Mouse (Mus musculus) retina, postnatal 1 day (tissue): Measurements from ENCODE around the gene Hadhb.

Experiments
- DNase-seq: peaks from one replicate; pipeline ENCODE4 v3.0.0-alpha.2; 2012

The Hadhb gene

DNA sequence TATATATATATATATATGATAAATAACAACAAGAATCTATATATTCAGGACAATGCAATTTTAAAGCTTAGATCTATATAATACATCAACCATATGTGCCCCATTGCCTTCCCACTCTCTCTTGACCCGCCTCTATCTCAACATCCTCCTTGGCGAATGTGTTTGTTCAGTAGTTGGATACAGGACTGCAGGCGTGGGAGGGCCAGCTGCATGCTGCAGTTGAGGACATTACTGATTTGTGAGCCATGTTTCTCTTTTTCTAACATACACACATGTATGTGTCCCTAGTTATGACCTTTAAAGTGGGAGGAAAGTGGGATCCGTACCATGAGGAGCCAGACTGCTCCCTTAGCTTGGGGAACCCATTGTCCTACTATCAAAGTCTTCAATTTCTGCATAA, 23.8 kb upstream of the Hadhb start:
- no peak for DNase-seq

DNA sequence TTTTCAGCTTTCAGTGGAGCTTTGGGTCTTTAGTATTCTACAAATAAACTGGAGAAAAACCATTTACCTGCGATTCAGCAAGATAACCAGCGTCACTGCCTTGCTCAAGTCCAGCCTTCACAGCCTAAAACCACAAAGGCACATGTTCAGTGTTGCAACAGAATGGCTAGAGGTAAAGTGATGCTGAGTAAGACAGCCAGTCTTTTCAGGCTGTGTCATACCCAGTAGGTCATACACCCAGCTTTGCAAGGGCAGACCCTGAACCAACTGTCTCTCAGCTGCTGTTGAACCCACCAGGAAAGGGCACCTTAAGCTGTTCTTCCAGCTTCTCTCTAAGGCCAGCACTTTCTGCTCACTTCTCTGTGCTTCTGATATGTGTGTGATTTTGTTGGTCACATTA, 22.9 kb upstream of the Hadhb start:
- DNase-seq: no peak

DNA sequence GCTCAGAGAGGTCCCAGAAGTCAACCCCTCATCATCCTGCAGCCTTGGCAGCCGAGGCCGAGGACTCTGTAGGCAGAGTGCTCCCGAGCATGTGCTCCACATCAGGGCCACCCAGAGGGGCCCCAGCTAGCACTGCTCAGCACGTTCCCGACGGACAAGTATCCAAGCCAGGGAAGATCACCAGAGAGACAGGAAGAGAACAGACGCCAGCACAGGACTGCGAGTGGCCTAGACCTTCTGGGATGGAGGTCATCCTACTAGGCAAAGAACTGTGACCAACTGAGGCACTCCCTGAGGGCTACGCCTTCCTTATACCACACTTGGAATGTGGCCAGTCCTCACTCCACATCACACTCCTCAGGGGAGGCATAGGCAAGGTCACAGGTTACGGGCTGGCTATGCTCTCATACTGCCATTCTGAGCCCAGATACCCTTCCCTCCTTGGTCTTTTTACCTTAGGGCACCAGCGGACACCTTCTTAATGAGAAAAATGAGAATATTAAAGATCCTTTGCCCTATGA, 19.3 kb upstream of the Hadhb start:
- DNase-seq: no peak

DNA sequence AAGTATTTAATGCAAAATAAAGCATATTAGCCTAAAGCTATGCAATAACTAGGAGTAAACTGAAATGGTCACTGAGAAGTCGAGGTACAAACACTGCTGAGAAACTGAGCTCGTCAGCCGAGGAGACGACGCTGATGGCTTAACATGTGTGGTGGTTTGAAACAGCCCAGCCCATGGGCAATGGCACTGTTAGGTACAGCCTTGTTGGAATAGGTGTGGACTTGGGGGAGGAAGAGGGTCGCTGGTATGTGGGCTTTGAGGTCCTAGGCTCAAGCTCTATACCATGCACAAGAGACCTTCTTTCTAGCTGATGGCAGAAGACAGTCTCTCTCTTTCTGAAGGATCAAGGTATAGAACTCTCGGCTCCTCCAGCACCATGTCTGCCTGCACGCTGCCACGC, 17.8 kb upstream of the Hadhb start:
- DNase-seq: no peak

DNA sequence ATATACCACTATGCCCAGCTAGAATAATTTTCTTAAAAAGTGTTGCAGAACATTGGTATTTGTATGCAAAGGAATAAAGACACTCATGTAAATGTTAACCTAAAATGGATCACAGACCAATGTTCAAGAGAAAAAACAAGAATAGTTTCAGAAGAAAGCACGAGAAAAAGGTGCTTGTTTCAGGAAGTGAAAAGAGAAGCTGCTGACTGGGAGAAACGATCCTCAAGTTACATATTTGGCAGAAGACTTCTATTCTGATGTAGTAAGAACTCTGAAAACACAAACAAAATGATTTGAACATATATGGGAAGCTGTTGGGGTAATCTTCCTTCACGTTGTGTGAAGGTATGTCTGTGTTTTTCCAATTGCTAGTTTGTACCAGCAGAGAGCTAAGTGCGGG, 16.9 kb upstream of the Hadhb start:
- no peak for DNase-seq

DNA sequence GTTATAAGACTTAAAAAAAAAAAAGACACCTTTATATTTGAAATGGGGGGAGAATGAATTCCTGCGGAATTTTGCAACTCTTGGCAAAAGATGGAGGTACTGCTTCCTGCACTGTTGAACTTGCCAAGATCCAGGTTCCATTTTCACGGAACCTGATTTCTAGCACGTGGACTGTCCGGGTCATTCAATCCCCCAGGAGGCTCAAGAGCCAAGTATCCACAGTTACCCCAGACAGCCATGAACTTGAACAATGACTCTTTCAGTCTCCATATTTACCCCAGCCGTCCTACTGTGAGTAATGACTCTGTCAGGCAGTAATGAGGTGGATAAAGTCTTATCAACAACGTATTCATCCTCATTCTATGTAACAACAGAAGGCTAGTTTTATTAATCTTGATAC, 8.5 kb upstream of the Hadhb start:
- DNase-seq: no peak

DNA sequence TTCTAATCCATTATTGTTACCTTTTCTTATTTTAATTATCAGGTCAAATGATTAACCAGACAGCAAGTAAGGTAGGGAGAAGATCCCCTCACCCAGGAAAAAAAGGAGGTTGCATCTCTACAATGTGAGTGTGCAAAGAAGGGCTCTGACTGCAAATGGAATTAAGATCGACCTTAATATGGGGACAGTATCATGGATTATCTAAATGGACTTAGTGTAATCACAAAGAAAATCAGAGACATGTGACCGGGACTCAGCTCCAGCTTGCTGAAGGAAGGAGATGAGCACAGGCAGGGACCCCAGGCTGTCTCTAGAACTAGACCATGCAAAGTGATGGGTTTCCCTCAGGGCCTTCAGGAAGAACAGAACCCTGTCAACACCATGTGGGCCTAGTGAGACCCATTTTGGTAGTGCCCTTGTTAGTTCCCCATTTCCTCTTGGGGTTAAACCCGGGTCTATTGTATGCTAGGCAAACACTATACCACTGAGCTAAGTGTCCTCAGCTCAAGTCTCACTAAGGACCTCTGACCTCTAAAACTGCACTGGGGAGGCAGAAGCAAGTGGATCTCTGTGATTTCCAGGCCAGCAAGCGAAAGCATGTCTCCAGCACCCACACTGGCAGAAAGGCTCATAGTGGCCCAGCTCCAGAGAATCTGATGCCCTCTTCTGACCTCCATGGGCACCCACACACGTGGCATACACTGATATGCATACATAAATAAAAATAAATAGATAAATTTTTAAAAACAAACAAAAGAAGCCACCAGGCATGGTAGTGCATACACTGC, 6.7 kb upstream of the Hadhb start:
- peak; percentile 70 for DNase-seq

DNA sequence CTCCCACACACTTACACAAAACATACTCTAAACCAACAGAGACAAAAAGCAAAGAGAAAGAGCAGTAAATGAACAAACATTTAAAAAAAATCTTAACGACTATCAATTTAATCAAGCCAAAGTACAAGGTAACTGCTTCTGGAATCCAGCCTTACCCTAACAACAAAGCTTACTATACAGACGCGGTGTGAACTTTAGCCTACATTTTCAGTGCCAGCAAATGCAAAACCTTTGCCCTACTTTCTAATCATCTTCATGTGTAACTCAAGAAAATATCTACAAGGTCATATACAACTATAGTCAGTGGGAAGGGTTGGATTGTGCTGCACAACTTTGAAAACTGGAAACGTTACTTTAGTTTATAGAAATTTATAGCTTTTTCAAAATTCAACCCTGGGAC, 3.0 kb upstream of the Hadhb start:
- no peak for DNase-seq

DNA sequence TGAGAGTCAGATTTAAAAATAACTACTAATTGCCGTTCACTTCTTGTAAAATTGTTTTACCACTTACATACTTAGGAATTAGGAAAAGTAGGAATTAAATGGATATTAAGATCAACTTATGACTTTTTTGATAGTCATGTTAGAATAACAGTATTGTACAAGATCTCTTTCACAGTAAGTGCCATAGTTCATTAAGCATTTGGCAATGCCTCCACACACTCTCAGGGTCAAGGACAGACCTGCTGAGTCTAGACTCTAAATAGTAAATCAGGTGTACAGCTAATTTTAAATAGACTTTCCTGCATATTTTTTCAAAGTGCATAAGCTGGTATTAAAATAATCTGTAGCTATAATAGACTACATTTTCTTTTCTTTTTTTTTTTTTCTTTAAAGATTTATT, 2.6 kb upstream of the Hadhb start:
- DNase-seq: no peak

DNA sequence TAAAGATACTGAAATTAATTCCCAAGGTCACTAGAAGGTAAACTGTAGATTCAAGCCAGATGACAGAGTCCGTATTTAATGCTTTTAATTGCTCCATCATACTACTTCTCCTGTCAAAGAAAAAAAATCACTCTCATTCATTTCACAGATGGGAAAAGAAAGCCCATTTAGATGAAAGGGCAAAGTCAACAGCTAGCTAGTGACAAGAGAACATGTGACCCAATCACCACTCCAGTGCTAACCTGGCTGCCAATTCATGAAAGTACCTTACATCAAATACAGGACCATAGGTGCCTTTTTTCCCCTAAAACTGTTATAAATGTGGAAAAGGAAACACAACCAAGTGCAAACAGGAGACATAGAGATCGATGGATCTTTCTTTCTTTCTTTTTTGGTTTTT, 1.8 kb upstream of the Hadhb start:
- no peak for DNase-seq

DNA sequence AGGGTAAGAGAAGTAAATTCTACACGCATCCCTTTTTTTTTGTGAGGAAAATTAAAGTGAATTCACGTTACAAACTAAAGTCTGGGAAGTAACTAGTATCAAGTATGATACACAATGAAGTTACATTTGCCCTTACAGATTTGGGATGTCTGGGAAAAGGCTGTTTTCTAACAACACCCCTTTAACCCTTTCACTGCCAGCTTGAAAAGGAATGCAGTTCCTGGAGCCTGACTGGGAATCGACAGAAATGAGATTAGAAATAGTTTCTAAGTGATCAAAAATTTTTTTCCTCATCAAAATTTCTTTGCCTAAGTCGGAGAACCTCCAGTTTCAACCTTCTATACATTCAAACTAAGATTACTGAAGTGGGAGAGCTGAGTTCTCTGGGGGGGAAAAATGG, 1.0 kb upstream of the Hadhb start:
- DNase-seq: peak; percentile 35

DNA sequence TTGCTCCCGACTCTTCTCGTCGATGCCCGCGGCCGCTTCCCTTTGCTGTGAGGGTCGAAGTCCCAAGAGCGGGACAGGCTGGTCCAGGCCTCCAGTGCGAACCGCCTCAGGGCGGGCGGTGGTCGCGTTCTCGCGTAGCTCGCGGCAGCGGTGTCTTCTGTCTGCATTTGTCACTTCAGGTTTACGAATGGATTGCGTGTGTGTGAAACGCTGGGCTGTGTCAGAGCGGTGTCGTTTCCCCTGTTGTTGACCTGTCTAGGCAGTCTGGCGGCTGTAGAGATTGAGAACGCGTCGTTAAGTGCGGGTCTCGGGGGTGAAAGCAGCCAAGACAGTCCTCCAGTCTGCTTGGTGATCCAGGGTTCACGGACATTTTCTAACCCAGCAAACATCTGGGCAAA, 346 bp downstream of the Hadhb start:
- DNase-seq: no peak

DNA sequence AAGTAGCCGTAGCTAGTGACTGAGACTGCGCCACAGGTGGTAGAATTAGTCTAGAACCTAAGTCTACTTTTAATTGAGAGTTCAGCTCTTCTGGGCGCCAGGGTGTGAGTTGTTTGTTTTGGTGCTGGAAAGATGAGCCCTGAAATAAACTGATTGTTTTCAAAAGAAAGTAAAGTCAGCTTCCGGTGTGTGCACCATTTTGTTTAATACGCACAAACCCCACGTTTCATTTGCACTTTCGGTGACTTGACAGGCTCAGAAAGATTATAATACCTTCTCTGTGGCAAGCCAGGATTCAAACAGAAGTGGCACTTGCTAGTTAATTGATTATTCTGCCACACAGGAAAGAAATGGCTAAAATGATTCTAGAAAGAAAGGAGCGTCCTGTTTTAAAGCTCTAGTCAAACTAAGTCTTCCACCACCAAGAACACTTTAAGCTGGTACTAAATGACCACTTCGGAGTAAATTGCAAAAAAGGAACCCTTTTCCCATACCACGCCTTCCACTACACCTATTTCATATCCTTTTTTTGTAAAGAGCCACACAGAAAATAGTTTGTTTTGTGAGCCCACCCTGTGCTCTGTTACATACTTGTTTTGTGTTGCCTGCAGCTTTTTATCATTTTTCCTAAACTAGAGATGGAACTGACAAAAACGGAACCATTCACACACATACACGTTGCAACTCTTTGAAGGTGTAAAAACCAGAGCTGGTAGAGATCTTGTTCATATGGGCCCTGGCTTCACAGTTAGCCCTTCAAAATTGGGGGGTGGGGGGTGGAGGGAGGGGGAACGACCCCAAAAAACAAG, 977 bp downstream of the Hadhb start:
- no peak for DNase-seq

DNA sequence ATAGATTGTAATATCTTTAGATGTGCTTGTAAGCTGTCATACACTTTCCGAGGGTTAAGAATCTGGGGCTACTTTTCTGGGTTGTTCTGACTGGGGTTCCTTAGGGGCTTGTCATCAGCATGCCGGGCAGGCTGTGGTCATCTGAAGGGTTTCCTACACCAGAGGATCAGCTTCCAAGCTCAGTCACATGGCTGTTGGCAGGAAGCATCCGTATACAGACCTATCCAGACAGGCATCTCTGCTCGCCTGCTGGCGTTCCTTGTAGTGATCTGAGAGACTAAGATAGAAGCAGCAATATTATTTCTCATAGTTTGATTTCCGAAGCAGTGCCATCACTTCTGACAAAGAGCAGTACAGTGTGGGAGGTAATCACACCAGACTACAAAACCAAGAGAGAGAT, 4.6 kb downstream of the Hadhb start:
- no peak for DNase-seq

DNA sequence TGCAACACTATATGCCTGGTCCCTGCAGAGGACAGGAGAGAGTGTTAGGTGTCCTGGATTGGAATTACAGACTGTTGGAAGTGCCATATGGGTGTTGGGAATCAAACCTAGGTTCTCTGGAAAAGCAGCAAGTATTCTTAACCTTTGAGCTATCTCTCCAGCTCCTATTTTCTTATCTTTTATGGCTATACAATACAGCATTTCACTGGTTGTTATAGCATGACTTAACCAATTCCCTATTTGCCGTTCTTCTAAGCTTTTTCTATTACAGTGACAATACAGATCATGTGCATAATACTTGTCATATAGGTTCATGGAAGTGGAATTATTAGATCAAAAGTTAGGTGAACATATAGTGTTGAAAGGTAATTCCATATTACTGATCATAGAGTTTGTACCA, 6.8 kb downstream of the Hadhb start:
- no peak for DNase-seq

DNA sequence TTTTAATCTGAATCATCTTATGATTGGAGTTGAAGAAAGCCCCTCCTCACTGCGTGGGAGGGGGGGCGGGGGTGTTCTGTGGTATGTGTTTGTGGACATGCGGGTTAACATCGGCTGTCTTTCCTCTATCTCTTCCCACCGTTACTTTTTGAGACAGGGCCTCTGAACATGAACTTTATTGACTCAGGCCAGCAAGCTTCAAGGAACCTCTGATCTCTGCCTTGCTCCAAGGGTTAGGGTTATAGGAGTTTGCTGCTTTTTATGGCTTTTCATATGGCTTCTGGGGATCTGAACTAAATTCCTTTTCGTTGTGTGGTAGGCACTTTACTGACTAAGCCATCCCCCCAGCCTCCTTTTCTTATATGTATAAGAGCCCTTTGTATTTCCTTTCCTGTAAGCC, 7.3 kb downstream of the Hadhb start:
- no peak for DNase-seq

DNA sequence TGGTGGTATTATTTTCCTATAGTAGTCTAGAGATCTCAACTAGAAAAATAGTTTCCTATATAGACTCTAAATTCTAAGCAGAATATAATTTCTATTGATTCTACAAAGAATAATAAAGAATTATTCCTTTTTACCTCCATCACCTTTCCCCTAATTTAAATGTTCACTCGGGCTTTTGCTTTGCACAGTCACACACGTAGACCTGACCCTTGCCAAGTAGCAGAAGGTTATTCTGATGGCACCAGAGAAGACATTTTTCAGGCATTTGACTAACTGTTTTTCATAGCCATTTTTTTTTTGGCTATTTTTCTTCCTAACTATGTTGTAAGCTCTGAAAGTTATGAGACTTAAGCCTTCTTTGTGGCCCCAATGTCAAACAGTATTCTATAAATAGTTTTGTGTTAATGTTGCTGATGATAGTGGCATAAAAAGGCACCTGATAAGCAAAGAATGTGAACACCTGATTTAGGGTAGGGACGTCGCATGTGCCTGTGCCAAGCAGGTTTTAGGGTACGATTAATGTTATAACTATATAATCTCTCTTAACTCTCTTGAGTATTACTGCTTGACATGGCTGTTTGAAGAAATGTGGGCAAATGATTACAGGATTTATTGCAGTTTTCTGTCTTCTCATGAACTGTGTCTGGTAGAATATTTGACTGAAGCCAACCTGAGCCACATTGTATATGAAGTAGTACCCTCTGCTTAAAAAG, 10.3 kb downstream of the Hadhb start:
- no peak for DNase-seq

DNA sequence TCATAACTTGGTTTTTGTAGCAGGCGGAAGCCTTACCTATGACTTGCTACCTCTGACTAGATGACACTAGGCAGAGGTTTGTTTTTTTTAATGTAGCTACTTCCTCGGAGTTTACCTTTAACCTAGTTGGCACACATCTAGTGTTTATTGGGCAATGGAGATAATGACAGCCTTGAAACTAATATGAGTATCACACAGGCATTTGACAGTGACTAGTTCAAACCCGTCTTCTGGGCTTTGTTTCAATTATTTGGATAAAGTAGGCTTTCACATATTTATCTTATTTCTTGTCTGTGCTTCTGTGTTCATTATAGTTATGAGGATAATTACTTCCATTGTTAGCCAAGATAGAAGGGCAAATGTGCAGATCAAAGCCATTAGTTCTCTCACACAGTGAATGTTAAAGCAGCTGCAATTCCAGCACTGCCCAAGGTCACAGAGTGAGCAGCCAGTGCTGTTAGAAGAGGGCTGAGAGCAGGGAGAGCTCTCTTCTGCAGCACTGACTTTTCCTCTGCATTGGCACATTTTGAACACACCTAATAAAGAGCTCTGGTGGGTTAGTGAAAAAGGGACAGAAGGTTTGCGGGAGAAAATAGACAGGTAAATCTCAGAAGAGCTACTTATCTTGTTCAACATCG, 15.4 kb downstream of the Hadhb start:
- DNase-seq: no peak

DNA sequence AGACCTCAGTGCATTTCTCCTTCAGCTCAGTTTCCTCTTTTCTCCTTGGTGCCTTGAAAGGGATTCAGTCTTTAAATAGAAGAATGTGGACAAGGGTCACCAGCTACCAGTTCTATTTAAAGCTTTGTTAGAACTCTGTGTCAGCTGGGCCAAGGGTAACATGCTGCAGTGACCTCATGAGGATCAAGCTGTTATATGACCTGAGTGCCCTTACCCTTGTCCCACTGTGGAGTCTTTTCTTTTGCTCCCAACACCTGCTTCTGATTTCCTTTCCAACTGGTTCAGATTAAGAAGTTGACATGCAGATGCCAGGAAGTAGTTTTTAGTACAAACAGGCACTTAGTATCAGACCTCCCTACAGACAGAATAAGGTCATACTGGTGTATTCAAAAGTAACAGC, 17.1 kb downstream of the Hadhb start:
- DNase-seq: no peak

DNA sequence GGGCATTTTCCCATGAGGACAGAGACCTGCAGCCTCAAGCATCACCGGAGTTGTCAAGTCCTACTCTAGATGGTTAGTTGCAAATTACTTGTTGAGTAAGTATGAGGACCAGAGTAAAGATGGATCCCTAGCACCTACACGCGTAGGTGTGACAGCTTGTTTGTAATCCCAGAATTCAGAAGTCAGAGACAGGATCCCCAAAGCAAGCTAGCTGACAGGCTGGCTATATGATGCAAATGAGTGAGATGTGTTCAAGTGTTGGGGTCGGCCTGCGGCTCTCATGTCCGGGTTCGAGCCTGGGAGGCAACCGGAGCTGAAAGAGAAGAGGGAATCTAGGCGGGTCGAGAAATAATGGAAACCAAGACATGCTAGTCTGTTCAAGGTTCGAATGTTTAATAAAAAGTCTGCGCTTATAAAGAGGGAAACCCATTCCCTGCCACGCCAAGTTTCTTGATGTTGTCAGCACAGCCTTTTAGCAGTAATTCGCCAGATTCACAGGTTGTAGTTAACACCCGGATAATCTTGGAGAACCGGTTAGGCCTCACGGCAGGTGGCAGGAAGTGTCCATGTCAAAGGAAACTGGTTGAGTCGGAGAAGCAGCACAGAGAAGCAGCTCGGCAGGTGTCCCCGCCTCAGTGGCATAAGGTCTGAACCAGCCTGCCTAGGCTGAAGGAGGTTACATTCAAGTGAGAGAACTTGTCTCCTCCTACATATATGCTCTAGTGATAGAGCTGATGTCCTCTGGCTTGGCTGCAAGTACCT, 18.1 kb downstream of the Hadhb start:
- no peak for DNase-seq

DNA sequence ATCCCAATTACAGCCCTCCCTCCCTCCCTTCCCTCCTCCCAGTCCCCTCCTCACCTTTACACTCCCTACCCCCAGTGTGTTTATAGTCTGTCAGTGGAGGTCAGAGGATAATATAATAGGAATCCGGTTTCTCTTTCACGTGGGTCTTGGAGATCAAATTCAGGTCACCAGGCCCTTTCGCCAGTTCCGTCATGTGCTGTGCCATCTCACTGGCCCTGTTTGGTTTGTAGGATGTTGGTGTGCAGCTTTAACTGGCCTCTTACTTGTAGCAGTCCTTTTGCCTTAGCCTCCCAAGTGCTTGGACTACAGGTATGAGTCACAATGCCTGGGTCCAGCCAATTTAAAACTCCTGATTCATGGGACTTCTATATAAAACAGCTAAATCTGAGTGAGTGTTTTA, 20.8 kb downstream of the Hadhb start:
- DNase-seq: no peak

DNA sequence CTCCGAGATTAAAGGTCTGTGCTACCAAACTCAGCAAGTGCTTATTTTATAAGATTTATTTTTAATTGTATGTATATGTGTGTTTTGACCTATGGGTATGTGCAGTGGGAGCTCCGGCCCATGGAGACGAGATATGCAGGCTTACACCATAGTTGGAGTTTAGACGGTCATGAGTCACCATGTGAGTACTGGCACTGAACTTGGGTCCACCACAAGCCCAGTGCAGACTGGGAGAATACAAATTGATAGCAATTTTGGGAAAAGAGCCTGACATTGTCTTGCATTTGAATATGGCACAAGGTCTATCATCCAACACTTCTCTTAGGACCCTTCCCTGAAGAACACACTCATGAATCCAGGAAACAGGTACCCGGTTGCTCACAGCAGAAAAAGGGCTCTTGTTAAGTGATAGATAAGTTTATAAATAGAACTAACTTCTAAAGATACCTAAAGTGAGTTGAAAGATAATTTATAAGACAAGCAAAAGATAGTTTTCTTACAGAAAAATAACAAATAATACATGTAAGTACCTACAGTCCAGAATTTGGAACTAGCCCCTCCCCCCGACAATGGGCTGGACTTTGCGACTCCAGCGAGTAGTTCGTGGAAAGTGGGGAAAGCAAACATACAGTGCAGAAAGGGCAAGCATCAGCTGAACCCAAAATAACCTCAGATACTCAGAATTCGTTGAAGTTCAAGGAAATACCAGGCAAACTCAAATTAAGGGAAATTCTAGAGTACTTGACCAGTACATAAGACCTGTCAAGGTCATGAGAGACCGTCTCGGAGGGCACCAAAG, 32.8 kb downstream of the Hadhb start:
- no peak for DNase-seq
